Mouse (Mus musculus): Measurements from ENCODE around the gene Plcxd1.
"Not testable (repeated sequence)": the region's sequence is repeated elsewhere in the genome, so short reads cannot be mapped to it uniquely, and the experiment has no call there.

Gene Plcxd1

DNA sequence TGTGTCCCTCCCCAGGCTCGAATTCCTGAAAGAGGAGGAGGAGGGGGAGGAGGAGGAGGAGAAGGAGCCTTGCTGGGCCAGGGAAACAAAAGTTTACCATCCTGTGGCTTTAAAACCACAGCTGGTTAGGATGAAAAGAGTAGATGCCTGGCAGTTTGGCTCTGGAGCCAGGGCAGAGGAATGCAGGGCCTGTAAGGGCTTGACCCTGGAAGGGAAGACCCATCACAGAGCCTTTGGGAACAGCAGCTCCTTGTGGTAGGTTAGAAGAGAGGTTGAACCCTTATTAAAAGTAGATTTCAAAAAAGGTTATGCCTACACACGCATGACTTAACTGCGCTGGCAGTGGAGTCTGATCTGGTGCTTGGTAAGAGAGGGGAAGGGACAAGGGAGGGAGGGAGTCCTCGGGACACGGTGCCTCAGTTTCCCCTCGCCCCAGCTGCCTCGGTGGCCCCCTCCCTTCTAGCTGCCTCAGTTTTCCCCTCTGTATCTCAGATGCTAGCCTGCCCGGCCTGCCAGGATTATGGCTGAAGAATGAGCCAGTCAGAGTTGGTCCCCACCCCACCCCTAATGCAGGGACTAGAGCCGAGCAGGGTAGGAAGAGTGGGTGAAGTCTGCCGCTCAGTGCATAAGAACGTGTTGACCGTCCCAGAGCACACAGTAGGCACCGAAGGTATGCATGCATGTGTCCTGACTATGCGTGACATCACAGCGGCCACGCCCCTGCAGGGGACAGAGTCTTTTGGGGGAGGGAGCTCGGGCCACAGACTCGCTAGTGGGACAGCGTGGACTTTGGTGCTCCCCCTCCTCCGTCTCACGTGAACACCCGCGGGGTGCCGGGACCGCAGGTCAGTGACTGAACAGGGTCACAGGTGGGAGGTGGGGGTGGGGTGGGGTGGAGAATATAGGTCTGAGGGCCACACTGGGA is at the start of gene Plcxd1:
Gene Plcxd1, plus strand, starts transcription at position 314 of the 925 bp plus-strand sequence.
- in situ Hi-C loops (cut with MboI; ENCODE audit: low pct_unique_long_range_greater_than_20kb in 1 of 2, low sequenced_read_pairs in 2 of 2, unreplicated experiment in 1 of 2), result loop anchor here in 1 of 2 experiments (10.0 kb wide), 1 partner anchor 545 kb away; the partner anchor contains the start of gene Crlf2

DNA sequence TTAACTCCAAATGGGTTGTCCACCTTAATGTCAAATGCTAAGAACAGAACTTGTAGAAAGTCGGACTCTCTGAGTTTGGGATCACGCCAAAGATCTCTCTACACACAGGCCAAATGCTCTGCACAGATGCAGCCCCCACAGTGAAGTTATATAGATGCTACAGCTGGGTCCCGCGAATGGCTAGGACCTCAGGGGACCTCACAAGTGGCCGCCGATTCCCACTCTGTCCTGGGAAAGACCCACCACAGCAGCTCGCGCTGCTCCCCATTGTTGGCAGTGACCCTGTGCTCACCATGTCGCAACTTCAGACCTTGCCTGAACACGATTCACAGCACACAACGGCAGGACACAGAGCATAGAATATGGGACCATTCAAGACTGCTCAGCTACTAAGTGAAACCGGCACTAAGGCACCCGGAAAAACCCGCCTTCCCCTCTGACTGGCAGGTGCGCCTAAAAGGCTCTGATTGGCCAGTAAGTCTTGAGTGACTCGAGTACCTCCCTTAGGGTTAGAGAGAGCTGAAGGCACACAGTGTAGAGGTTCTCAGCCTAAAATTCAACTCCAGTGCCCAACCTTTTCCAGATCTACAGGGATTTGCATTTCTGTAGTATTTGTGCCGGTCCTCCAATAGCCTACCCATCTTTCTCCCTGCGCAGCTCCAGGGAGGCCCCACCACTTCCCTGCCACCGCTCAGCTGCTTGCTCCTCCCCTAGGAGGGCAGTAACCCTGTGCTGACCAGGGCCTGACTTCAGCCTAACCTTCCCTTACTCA is 41.9 kb upstream of the Plcxd1 start:
- in situ Hi-C loops (cut with MboI; ENCODE audit: low pct_unique_long_range_greater_than_20kb in 1 of 2, low sequenced_read_pairs in 2 of 2, unreplicated experiment in 1 of 2), result no loop called here

DNA sequence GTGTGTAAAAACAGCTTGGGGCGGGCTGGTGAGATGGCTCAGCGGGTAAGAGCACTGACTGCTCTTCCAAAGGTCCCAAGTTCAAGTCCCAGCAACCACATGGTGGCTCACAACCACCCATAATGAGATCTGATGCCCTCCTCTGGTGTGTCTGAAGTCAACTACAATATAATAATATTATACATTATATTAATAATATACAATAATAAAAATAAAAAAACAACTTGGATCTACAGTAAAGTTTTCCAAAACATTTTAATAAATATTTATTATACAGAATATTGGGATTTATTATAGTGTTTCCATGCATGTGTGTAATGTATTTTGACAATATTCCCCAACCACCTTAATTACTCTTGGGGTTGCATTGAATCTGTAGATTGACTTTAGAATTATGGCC is 27.4 kb upstream of the Plcxd1 start, which contains the start of gene Gm17655:
Gene Gm17655, minus strand, starts transcription at position 101 of the 400 bp plus-strand sequence.
- in situ Hi-C loops (cut with MboI; ENCODE audit: low pct_unique_long_range_greater_than_20kb in 1 of 2, low sequenced_read_pairs in 2 of 2, unreplicated experiment in 1 of 2), result not testable (repeated sequence)

DNA sequence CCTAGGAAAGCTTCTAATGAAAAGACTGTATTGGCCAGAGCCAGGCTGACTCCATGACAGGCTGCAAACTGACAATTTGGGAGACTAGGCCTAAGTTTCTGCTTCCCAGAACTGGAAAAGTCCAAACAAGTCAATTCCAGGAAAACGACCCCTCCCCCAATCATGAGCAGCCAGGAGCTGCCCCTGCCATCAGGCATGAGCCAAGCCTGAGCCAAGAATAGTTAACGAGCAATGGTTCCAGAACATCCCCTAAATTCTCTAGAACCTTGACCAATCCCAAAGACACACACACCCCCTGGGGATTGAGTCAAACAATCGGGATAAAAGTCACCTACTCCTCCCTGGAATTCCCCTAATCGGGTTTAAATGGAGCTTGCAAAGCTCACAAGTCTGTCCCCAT is 16.8 kb upstream of the Plcxd1 start:
- in situ Hi-C loops (cut with MboI; ENCODE audit: low pct_unique_long_range_greater_than_20kb in 1 of 2, low sequenced_read_pairs in 2 of 2, unreplicated experiment in 1 of 2), result no loop called here

DNA sequence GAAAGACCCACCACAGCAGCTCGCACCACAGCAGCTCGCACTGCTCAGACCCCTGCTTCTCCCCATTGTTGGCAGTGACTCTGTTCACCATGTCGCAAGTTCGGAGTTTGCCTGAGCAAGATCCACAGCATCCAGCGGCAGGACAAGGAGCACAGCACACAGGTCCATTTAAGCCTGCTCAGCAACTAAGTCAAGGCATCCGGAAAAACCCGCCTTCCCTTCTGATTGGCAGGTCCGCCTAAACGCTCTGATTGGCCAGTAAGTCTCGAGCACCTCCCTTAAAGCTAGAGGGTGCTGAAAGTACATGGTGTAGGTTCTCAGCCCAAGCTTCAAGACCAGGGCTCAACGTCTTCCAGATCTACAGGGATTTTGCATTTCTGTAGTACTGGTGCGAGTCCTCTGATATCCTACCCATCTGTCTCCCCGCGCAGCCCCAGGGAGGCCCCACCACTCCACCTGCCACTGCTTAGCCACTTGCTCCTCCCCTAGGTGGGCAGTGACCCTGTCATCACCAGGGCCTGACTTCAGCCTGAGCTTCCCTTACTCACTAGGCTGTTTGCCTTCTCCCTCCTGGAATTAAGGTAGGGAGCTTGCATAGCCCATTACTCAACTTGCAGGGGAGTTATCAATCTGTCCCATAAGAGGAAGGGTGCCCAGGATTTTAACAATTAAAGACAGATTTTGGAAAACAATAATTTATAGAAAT is 13.5 kb upstream of the Plcxd1 start:
- in situ Hi-C loops (cut with MboI; ENCODE audit: low pct_unique_long_range_greater_than_20kb in 1 of 2, low sequenced_read_pairs in 2 of 2, unreplicated experiment in 1 of 2), result no loop called here

DNA sequence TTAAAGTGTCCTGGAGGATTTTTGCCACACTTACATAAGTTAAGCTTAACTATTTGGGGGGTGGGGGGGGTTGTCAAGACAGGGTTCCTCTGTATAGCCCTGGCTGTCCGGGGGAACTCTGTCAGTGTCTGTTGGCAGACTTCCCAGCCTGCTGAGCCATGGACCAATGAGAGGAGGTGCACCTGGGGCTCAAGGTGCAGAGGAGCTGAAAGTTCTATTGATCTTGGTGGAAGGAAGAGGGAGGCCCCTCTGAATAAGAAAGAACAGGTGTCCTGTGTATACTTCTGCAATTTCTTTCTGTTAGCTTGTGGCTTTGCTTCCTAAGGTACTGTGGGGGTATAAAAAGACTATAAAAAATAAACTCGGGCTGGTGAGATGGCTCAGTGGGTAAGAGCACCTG is 8.2 kb upstream of the Plcxd1 start:
- in situ Hi-C loops (cut with MboI; ENCODE audit: low pct_unique_long_range_greater_than_20kb in 1 of 2, low sequenced_read_pairs in 2 of 2, unreplicated experiment in 1 of 2), result no loop called here

DNA sequence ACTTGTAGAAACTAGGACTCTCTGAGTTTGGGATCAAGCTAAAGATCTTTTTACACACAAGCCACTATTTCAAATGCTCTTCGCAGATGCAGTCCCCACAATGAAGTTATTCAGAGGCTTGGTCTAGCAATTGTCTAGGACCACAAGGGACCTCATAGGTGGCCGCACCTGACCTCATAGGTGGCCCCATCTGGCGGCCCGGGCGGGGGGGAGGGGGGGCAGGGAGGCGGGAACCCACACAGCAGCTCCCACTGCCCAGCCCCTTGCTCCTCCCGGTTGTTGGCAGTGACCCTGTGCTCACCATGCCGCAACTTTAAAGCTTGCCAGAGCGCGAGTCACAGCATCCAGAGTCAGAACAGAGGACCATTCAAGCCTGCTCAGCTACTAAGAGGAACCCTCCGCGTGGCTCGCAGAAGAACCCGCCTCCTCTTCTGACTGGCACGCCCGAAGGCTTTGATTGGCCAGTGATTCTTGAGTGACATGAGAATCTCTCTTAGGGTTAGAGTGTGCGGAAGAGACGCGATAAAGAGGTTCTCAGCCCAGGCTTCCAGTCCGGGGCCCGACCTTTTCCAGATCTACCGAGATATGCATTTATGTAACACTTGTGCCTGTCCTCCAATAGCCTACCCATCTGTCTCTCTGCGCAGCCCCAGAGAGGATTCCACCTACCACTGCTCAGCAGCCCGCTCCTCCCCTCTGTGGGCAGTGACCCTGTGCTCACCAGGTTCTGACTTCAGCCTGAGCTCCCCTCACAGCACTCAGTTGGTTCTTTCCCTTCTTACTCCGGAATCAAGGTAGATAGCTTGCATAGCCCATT is 5.5 kb upstream of the Plcxd1 start, which contains the start of gene Gm35315:
Gene Gm35315, minus strand, starts transcription at position 391 of the 817 bp plus-strand sequence.
- in situ Hi-C loops (cut with MboI; ENCODE audit: low pct_unique_long_range_greater_than_20kb in 1 of 2, low sequenced_read_pairs in 2 of 2, unreplicated experiment in 1 of 2), result no loop called here

DNA sequence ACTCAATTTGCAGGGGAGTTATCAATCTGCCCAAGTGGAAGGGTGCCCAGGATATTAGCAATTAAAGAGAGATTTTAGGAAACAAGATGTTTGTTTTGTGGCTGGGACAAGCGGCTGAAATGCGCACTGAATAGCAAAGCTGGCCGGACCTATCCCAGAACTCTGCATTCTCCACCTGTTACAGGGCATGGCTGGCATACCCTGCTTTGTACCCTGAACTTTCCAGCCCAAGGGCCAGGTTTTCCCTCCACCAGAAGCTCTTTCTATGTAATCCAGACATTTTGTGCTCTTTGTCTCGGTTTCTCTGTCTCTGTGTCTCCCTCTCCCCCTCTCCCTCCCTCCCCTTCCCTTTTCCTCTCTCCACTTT is 4.9 kb upstream of the Plcxd1 start:
- in situ Hi-C loops (cut with MboI; ENCODE audit: low pct_unique_long_range_greater_than_20kb in 1 of 2, low sequenced_read_pairs in 2 of 2, unreplicated experiment in 1 of 2), result no loop called here

DNA sequence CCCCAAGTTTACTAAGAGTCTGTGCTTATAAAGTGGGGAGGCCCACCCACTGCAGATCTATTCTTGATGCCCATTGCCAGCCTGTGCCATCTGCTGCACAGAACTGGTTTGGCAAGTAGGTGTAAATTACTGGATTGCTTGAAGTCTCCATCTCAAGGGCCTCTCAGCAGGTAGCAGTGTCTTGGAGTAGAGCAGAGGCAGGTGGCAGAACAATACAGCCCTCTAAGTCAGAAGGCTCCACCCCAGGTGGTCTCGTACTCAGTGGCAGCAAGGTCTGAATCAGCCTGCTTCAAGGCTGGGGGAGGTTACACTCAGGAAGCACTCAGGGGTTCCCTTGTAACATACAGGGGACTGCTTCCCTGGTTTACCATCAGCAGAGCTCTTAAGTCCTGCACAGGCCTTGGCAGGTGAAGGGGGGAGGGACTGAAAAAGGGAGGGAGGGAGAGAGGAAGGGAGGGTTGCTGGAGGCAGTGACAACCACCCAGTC is 735 bp upstream of the Plcxd1 start:
- in situ Hi-C loops (cut with MboI; ENCODE audit: low pct_unique_long_range_greater_than_20kb in 1 of 2, low sequenced_read_pairs in 2 of 2, unreplicated experiment in 1 of 2), result no loop called here

DNA sequence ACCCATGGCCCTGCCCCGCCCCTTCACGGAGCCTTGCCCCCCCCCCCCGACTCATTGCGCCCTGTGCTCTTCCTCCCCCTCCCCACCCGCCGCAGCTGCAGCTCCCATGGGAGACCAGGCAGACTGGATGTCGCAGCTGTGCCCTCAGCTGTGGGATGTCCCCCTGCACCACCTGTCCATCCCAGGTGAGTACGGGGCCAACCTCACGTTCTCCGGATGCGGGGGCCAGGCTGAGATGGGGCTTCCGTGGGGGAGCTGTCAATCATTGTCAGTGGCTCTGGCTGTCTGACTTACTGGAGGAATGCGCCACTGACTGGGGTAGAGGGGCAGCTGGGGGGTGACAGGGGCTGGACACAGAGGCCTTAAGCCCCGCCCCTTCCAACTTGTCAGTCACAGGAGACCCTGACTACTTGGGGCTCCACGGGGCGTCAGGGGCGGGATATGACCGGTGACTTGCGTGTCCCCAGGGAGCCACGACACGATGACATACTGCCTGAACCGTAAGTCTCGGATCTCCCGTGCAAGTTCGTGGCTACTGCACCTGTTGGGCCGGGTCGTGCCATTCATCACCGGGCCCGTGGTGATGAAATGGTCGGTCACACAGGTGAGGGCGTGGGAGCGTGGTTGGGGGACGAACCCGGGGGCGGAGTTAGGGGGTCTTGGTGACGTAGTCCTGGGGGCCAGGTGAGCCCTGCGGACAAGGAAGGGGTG is 1.3 kb downstream of the Plcxd1 start:
- in situ Hi-C loops (cut with MboI; ENCODE audit: low pct_unique_long_range_greater_than_20kb in 1 of 2, low sequenced_read_pairs in 2 of 2, unreplicated experiment in 1 of 2), result loop anchor here in 1 of 2 experiments (10.0 kb wide), 1 partner anchor 546 kb away; the partner anchor contains the start of gene Crlf2

DNA sequence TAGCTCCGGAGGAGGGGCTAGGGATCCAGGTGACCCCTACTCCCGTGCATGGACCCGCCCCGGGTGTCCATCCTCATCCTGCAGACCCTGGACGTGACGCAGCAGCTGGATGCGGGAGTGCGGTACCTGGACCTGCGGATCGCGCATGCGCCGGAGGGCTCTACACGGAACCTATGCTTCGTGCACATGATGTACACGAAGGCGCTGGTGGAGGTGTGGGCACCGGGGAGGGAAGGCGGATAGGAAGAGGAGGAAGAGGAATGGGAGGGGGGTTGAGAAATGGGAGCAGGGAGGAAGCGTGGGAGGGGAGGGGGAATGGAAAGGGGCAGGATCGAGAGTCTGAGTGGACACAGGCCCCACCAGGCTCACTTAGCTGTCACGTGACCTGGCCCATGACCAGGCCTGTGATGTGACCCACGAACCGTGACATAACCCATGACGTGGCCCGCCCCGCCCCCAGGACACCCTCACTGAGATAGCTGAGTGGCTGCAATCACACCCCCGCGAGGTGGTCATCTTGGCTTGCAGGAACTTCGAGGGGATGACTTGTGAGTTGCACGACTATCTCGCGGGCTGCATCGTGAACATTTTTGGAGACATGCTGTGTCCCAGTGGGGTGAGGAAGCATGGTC is 2.1 kb downstream of the Plcxd1 start:
- in situ Hi-C loops (cut with MboI; ENCODE audit: low pct_unique_long_range_greater_than_20kb in 1 of 2, low sequenced_read_pairs in 2 of 2, unreplicated experiment in 1 of 2), result loop anchor here in 1 of 2 experiments (10.0 kb wide), 1 partner anchor 547 kb away; the partner anchor contains the start of gene Crlf2

DNA sequence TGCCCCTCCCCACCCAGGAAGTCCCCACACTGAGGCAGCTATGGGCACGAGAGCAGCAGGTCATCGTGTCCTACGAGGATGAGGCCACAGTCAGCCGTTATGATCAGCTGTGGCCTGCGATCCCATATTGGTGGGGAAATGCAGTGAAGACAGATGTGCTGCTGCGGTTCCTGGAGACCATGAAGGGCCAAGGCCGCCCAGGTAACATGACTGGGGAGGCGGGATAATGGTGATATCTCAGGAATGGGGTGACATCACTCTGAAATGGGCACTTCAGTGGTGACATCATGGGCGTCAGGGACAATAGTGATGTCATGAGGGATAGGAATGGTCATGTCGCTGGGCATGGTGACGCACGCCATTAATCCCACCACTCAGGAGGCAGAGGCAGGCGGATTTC is 2.7 kb downstream of the Plcxd1 start:
- in situ Hi-C loops (cut with MboI; ENCODE audit: low pct_unique_long_range_greater_than_20kb in 1 of 2, low sequenced_read_pairs in 2 of 2, unreplicated experiment in 1 of 2), result loop anchor here in 1 of 2 experiments (10.0 kb wide), 1 partner anchor 548 kb away; the partner anchor contains the start of gene Crlf2

DNA sequence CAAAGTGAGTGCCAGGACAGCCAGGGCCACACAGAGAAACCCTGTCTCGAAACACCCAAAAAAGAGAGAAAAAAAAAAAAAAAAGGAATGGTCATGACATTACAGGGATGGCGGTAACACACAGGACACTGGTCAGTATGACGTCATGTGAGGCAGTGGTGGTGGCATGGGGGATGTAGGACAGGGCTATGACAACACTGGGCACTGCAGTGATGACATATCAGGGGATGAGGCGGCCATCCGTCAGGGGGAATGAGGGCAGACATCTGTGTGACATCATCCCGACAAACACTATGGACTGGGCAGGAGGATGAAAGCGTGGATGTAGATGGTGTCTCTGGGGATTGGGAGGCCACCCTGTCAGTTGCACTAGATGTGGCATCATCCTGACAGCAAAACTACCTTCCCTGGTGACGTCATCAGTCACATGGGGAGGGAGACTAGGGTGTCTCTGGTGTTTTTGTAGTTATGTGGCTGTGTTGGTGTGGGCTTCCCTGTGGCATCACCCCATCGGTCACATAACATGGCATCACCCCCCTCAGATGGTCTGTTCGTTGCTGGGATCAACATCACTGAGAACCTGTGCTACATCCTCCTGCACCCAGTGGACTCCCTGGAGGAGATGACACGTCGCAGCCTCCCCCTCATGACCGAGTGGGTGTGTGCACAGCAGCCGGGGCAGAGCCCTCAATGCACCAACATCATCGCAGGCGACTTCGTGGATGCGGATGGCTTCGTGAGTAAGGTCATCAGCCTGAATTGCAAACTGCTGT is 3.3 kb downstream of the Plcxd1 start:
- in situ Hi-C loops (cut with MboI; ENCODE audit: low pct_unique_long_range_greater_than_20kb in 1 of 2, low sequenced_read_pairs in 2 of 2, unreplicated experiment in 1 of 2), result loop anchor here in 1 of 2 experiments (10.0 kb wide), 1 partner anchor 548 kb away; the partner anchor contains the start of gene Crlf2

DNA sequence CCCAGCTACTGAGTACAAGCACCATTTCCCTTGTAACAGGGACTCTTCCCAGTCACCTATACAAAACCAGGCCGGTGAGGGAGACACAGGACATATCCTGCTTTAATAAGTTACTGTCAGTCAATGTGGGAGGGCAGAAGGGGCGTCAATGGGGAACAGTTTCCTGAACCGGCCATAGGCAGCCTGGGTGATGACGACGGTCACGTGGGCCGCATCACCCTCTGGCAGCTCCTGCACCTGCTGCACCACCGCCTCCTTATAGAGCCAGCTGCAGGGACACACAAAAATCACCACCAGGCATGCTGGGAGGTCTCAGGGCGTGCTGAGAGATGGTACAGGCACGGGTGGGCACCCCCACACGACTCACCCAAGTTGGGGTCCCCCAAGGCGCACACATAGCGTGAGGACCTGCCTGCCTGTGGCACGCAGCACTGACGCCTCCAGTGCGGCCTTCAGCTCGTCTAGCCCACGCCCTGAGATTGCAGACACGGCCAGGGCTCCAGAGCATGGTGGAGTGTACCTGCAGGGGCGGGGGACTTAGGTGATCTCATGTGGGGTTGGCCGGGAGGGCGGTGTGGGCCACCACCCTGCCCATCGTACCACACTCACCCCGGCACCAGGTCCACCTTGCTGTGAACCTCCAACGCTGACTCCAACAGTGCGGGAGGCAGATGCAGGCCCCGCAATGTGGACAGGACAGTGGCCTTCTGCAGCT is 4.3 kb downstream of the Plcxd1 start:
- in situ Hi-C loops (cut with MboI; ENCODE audit: low pct_unique_long_range_greater_than_20kb in 1 of 2, low sequenced_read_pairs in 2 of 2, unreplicated experiment in 1 of 2), result loop anchor here in 1 of 2 experiments (10.0 kb wide), 1 partner anchor 549 kb away; the partner anchor contains the start of gene Crlf2
